Mouse (Mus musculus) liver, embryonic 14.5 days (tissue): ENCODE results near the gene Gabbr2. TPM values are rescaled to one million over a fixed set of nuclear protein-coding genes. Genes with fewer than 3 reads are reported as not detected.

Source experiments
- ATAC-seq: fragments of 200-750 bp; cut with Nextera tagmentation; 2 replicates; pipeline ENCODE4 v1.8.0; 2017; ENCODE audit warnings: moderate number of reproducible peaks, mild to moderate bottlenecking, moderate library complexity; ENCODE audit not compliant: insufficient read depth
- DNase-seq, 3 experiments: peaks; one replicate each; pipeline ENCODE4 v3.0.0-alpha.2; 2012 to 2013; ENCODE audit warnings: low read depth in 3 of 3, low spot score in 3 of 3
- H3K27ac ChIP-seq: fragments of 300-500 bp; sonication (generic); 2 replicates; pipeline ENCODE4 v1.5.1; 2014; ENCODE audit warnings: moderate library complexity, mild to moderate bottlenecking, control low read depth, inconsistent platforms
- H3K27me3 ChIP-seq: fragments of 300-500 bp; sonication (generic); 2 replicates; pipeline ENCODE4 v1.6.1; 2014; ENCODE audit warnings: mild to moderate bottlenecking, low read length, moderate library complexity; ENCODE audit not compliant: control insufficient read depth, insufficient read depth
- H3K36me3 ChIP-seq: fragments of 300-500 bp; sonication (generic); replicated peaks from 2 replicates; pipeline ENCODE4 v1.6.1; 2014; ENCODE audit warnings: low read depth; ENCODE audit not compliant: control insufficient read depth, insufficient read depth
- H3K4me1 ChIP-seq, 2 experiments: fragments of 200-500 bp in 1 of 2; fragments of 300-500 bp in 1 of 2; sonication (generic) in 1 of 2; replicated peaks; 2 replicates each; pipeline ENCODE4 v1.6.1; 2012 to 2014; ENCODE audit warnings: antibody characterized with exemption in 1 of 2, inconsistent platforms in 1 of 2, low read length in 1 of 2; ENCODE audit not compliant: control insufficient read depth in 2 of 2, insufficient read depth in 2 of 2
- H3K4me2 ChIP-seq: fragments of 300-500 bp; sonication (generic); 2 replicates; pipeline ENCODE4 v1.6.1; 2014; ENCODE audit warnings: low read depth, mild to moderate bottlenecking, control low read depth, moderate library complexity
- H3K4me3 ChIP-seq, 2 experiments: fragments of 200-500 bp in 1 of 2; fragments of 300-500 bp in 1 of 2; sonication (generic) in 1 of 2; 2 replicates each; pipeline ENCODE4 v1.5.1; 2012 to 2014; ENCODE audit warnings: low read depth in 2 of 2, low read length in 2 of 2, mild to moderate bottlenecking in 2 of 2, control low read depth in 1 of 2, inconsistent platforms in 1 of 2, moderate library complexity in 1 of 2; ENCODE audit not compliant: insufficient read depth in 1 of 2
- H3K9ac ChIP-seq: fragments of 300-500 bp; sonication (generic); replicated peaks from 2 replicates; pipeline ENCODE4 v1.6.1; 2014; ENCODE audit warnings: mild to moderate bottlenecking, control low read depth, moderate library complexity
- H3K9me3 ChIP-seq: fragments of 300-500 bp; sonication (generic); 2 replicates; pipeline ENCODE4 v1.6.1; 2016; ENCODE audit warnings: low read length, mixed read lengths; ENCODE audit not compliant: control insufficient read depth
- CTCF ChIP-seq: IDR thresholded peaks from 2 replicates; pipeline ENCODE4 v1.5.1; 2016; ENCODE audit warnings: antibody characterized with exemption, low read depth, control low read depth
- EP300 ChIP-seq: IDR thresholded peaks from 2 replicates; pipeline ENCODE4 v1.6.1; 2016; ENCODE audit warnings: antibody characterized with exemption, low read depth
- WGBS: fragments of 180-500 bp; shearing (Covaris S2); extraction: QIAGEN DNeasy Blood & Tissue Kit; methylation state at CpG from one replicate; pipeline ENCODE4 v1.1.7; 2014; ENCODE audit not compliant: insufficient replicate concordance; 5-methylcytosine and 5-hydroxymethylcytosine counted together
- polyA plus RNA-seq, 2 experiments: library from polyadenylated mRNA; depleted of rRNA in 1 of 2; stranded (reverse) in 1 of 2; unstranded in 1 of 2; fragments of >200 nt; fragmentation: Nextera tagmentation in 1 of 2; extraction: Ambion mirVana in 1 of 2; gene quantifications; 2 replicates each; pipeline versions ENCODE4 v1.2.1 to v1.2.3; 2012 to 2014

Gene Gabbr2
- polyA plus RNA-seq, 2 experiments, result 0.07 TPM; not detected in 1

- WGBS, result 10% methylated on average over 3 of the region's 3 CpGs
- H3K9me3 ChIP-seq, result no peaks in the 10 kb centered on the region
- no peak overlapping the region for H3K4me2 ChIP-seq
- no peak for DNase-seq
- H3K4me1 ChIP-seq, result peaks cover 0 to 11% of the 10 kb centered on the region in 2 experiments; a peak in 2 of 4 replicates
- no peaks in the 10 kb centered on the region for H3K36me3 ChIP-seq
- no peak overlapping the region for H3K27ac ChIP-seq
- no peak overlapping the region for H3K4me3 ChIP-seq
- no peaks in the 10 kb centered on the region for H3K27me3 ChIP-seq
- no peak overlapping the region for H3K9ac ChIP-seq
- TF ChIP-seq CTCF (no peak), EP300 (no peak)
- ATAC-seq, result no peak
Measured at GRCm38 (mm10) chr4:47015156-47015555, 23.5 kb upstream of the Gabbr2 start.

GRCm38 (mm10) chr4:47012476-47012875 lies 20.8 kb upstream of the Gabbr2 start:
- no peak for TF ChIP-seq EP300
- no peak for TF ChIP-seq CTCF
- Histone ChIP-seq H3K27ac (no peak overlapping the region), H3K9me3 (no peaks in the 10 kb centered on the region), H3K9ac (no peak overlapping the region), H3K36me3 (no peaks in the 10 kb centered on the region), H3K4me3 (no peak overlapping the region), H3K27me3 (no peaks in the 10 kb centered on the region), H3K4me1 (peaks cover 0 to 11% of the 10 kb centered on the region in 2 experiments; a peak in 2 of 4 replicates), H3K4me2 (no peak overlapping the region)
- DNase-seq (no peak), ATAC-seq (no peak)
- WGBS, result 61% methylated on average over 10 of the region's 10 CpGs

- peaks cover 0 to 11% of the 10 kb centered on the region in 2 experiments; a peak in 2 of 4 replicates for H3K4me1 ChIP-seq
- 17% methylated on average over 12 of the region's 12 CpGs for WGBS
- no peak overlapping the region; the same call in 1 of the 2 replicates for H3K4me2 ChIP-seq
- H3K9me3 ChIP-seq, result no peaks in the 10 kb centered on the region
- H3K27ac ChIP-seq, result no peak overlapping the region
- TF ChIP-seq CTCF (no peak), EP300 (no peak)
- peak in 2 of 3 experiments; percentile 18 to 20 for DNase-seq
- no peaks in the 10 kb centered on the region for H3K36me3 ChIP-seq
- H3K4me3 ChIP-seq, result no peak overlapping the region
- no peak for ATAC-seq
- H3K27me3 ChIP-seq, result no peaks in the 10 kb centered on the region
- no peak overlapping the region for H3K9ac ChIP-seq
Measured at GRCm38 (mm10) chr4:47010400-47011231, 18.9 kb upstream of the Gabbr2 start.

- Histone ChIP-seq H3K4me3 (no peak overlapping the region), H3K27me3 (no peaks in the 10 kb centered on the region), H3K27ac (no peak overlapping the region), H3K36me3 (no peaks in the 10 kb centered on the region), H3K9ac (no peak overlapping the region), H3K4me1 (no peaks in the 10 kb centered on the region), H3K4me2 (no peak overlapping the region), H3K9me3 (no peaks in the 10 kb centered on the region)
- ATAC-seq (no peak), DNase-seq (no peak)
- TF ChIP-seq CTCF, result peak; percentile 32
- TF ChIP-seq EP300, result no peak
- 36% methylated on average over 8 of the region's 8 CpGs for WGBS
Measured at GRCm38 (mm10) chr4:47000626-47001395, 9.1 kb upstream of the Gabbr2 start.

- ATAC-seq (no peak), DNase-seq (no peak)
- Histone ChIP-seq H3K4me3 (no peak overlapping the region), H3K4me2 (no peak overlapping the region), H3K27me3 (no peaks in the 10 kb centered on the region; the same call in 1 of the 2 replicates), H3K27ac (no peak overlapping the region), H3K4me1 (no peaks in the 10 kb centered on the region), H3K36me3 (no peaks in the 10 kb centered on the region), H3K9me3 (no peaks in the 10 kb centered on the region), H3K9ac (no peak overlapping the region)
- TF ChIP-seq CTCF, result no peak
- no peak for TF ChIP-seq EP300
- WGBS, result 56% methylated on average over 2 of the region's 2 CpGs
Measured at GRCm38 (mm10) chr4:46997969-46998368, 6.3 kb upstream of the Gabbr2 start.
